Mouse (Mus musculus): ENCODE results near the gene Fzd10.

DNA sequence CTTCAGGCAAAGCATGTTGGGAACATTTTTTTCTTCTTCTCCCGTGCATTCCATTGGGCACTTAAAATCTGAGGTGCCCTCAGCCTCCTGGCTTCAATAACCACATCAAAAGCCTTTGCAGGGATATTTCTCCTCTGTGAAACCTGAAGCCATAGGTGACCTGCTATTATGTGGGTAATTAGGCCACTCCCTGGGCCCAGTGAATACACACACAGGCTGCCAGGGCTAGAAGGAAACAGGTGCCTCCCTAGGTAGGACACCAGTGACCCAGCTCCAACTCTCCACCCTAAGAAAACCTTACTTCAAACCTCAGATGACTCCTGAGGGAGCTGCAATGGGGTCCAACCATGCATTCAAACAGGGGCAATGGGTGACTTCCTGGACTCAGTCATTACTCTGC lies 11.4 kb upstream of the Fzd10 start:
- TF ChIP-seq SIN3A (IDR thresholded peaks at IDR 0.05; ENCODE audit: low read length), result no peak
- no peak for TF ChIP-seq MXI1 (IDR thresholded peaks at IDR 0.05; ENCODE audit: low read depth, low read length)
- no peak for TF ChIP-seq JUND (IDR thresholded peaks at IDR 0.05; ENCODE audit: low read depth, low read length)
- TF ChIP-seq GATA1 (IDR thresholded peaks at IDR 0.05; ENCODE audit: low read depth, low read length), result no peak
- no peak for TF ChIP-seq CTCF (IDR thresholded peaks at IDR 0.05 in 2 of 3, conservative IDR thresholded peaks at IDR 0.05 in 1 of 3; ENCODE audit: control insufficient read depth in 1 of 3, insufficient read depth in 1 of 3, low read depth in 2 of 3, low read length in 3 of 3, poor library complexity in 1 of 3, severe bottlenecking in 1 of 3)
- TF ChIP-seq CHD2 (IDR thresholded peaks at IDR 0.05; ENCODE audit: low read length), result no peak
- no peak for TF ChIP-seq ETS1 (IDR thresholded peaks at IDR 0.05; ENCODE audit: low read depth, low read length)
- no peak for TF ChIP-seq UBTF (IDR thresholded peaks at IDR 0.05; ENCODE audit: borderline replicate concordance, insufficient read depth, low read depth, low read length)
- TF ChIP-seq EP300 (IDR thresholded peaks at IDR 0.05; ENCODE audit: low read depth in 1 of 2, low read length in 2 of 2), result no peak
- no peak for TF ChIP-seq USF2 (IDR thresholded peaks at IDR 0.05; ENCODE audit: borderline replicate concordance in 1 of 2, insufficient read depth in 1 of 2, low read depth in 1 of 2, low read length in 2 of 2)
- TF ChIP-seq USF1 (IDR thresholded peaks at IDR 0.05; ENCODE audit: low read depth, low read length), result no peak
- no peak for TF ChIP-seq RAD21 (IDR thresholded peaks at IDR 0.05; ENCODE audit: low read depth, low read length)
- TF ChIP-seq TAL1 (IDR thresholded peaks at IDR 0.05; ENCODE audit: low read length), result no peak

Measured in MEL (cell line).